Mouse (Mus musculus): ENCODE results near the gene 4833439L19Rik.
A peak's percentile ranks its signal among the peaks of the same experiment; 100 is the strongest.

Gene 4833439L19Rik

DNA sequence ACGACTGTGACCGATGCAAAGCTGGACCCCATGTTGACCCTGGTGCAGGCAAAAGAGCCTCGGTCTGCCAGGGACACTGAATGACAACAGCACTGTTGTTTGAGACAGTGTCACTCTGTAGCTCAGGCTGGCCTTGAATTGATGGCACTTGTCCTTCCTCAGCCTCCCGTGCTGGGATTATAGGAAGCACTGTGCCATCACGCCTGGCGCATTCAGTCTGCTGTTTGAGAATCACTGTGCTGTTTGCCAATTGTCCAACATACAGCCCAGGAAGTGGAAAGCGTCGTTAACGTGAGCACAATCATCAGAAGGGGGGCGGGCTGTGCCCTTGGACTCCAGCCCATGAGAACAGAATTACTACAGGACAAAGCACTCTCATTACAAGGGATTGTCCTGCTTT lies 16.9 kb upstream of the 4833439L19Rik start:
- DNase-seq (ENCODE audit: low spot score in 2 of 2), result no peak

DNA sequence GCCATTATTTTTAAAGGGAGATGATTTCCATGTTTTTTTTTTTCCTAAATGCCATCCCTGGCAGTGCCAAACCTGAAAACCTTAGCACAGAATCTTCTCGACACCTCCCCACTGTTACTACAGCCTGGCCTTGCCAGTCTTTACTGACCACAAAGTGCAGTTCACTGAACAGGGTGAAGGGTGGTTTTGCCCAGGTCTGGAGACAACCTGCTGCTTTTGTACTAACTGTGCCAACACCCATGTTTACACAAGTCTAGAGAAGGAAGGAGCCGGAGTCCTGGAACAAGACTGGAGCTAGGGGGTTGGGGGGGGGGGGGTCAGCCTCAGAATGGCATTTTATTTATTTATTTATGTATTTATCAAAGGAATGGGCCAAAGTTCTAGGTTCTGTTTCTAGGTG lies 16.1 kb upstream of the 4833439L19Rik start:
- no peak for DNase-seq (ENCODE audit: low spot score in 2 of 2)

DNA sequence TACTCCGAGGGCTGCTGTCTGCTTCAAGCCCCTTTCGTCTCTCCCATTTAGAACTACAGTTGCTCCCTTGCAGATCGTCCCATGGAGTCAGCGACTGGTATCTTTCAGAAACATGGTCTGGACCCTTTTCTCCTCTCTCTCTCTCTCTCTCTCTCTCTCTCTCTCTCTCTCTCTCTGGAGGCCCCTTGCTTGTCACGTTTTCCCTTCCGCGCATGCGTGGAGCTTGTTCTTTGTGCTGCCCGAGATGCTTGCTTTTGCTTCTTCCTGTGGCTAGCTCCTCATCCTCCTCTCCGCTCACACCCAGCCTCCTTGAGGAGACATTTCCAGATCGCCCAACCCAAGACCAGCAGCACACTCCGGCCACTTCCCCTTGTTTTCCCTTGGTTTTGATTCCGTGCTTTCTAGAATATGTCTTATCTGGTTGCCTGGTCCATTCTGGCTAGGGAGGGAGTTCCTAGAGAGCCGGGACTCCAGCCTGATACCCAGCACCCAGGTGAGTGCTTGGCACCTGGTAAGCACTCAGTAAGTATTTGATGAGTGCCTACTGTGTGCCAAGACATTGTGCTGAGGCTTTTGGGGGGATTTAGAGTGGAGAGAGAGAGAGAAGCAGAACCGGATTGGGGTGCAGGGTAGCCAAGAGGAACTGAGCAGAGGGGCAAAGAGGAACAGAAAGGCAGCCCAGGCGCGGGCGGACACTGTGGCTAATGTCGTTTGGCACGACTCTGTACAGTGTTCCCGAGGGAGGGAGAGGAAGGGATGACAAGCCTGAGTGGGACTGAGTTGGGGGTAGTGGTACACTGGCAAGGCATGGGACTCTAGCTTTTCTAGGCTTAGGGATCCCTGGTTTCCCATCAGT lies 12.6 kb upstream of the 4833439L19Rik start:
- DNase-seq (ENCODE audit: low spot score in 2 of 2), result no peak

DNA sequence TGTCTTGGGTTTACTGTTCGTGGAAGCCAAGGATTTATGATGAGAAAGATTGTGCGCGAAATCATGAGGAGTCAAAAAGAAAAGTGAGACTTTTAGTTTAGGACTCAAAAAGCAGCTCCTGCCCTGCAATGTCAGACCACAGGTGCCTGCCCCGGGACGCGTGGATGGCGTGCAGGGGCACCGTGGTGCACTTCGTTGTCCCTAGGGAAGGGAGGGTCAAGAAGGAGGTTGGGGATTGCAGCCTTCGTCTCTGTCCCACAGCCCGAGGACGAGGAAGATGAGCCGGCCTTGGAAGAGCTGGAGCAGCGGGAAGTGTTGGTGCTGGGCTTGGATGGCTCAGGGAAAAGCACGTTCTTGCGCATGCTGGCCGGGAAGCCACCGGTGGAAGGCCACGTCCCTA lies 10.3 kb upstream of the 4833439L19Rik start:
- DNase-seq (ENCODE audit: low spot score in 2 of 2), result no peak

DNA sequence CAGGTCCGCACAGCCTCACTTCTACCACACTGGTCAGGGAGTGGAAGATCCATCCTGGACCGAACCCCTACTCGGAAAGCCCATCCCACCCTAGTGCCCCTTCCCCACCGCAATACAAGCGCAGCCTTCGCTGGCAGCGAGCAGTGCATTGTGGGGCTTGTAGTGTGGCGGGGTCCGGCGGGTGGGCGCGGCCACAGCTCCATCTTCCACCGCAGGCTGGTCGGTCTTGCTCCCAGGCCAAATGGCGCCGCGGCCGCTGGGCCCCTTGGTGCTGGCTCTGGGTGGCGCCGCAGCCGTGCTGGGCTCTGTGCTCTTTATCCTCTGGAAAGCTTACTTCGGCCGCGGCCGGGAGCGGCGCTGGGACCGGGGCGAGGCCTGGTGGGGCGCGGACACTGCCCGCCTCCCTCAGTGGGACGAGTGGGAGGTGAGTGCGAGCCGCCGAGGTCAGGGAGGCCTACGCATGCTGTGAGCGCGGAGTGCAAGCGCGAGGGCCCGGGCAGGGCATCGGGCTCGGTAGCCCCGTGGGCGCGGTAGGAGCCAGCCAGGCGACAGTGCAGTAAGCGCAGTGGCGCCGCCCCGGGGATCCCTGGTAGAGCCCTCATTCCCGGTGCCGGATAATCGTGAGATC lies 9.7 kb upstream of the 4833439L19Rik start, which contains the start of gene Arl10:
Arl10 (plus strand) TSS at position 162 of the 628 bp plus-strand sequence.
- DNase-seq (ENCODE audit: low spot score in 2 of 2), result peak; percentile 87 to 88

DNA sequence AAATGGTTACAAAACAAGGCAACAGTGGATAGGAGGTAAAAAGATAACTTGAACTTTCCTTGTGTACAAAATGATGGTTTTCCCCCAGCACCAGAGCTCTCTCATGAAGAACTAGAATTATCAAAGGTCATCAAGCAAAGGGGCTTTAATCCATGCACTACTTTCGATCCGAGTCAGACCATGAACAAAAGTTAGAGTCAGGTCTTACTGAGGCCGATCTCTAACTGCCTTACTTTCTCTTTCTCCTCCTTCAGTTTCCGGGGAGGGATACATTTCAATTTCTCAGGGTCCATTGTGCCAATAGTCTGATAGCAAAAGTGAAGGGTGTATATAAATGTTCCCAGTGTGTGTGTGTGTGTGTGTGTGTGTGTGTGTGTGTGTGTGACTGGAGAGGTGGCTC lies 7.4 kb upstream of the 4833439L19Rik start:
- DNase-seq (ENCODE audit: low spot score in 2 of 2), result no peak

DNA sequence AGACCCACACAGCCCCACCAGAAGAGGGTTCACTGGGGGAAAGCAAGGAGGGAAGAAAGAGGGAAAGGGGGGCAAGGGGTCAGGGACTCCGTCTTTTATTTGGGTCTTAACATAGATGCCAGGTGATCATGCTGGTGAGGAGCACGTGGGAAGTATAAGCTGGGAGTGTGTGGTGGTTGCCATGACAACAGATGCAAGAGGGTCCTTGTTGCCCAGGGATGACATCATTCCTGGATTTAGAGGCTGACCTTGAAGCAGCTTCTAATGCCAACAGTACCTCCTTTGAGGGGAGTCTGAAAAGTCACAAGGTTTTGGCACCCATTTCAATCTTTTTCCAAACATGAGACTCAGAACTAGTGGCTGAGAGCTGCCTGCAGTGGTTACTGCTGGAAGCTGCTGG lies 6.4 kb upstream of the 4833439L19Rik start:
- peak; percentile 57 to 74 for DNase-seq (ENCODE audit: low spot score in 2 of 2)

DNA sequence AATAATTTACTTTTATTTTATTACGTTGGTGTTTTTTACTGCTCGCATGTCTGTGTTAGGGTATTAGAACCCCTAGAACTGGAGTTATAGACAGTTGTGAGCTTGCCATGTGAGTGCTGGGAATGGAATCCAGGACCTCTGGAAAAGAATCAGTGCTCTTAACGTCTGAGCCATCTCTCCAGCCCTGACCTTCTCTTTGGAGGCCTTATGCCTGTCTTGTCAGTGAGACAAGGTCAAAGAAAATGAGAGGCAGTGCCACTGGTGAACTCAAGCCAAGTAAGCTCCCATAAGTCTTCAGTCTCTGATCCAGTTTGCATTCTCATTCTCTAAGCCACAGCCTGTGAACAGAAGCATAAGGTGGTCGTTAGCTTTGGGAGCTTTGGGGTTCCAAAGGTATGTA lies 5.5 kb upstream of the 4833439L19Rik start:
- no peak for DNase-seq (ENCODE audit: low spot score in 2 of 2)

DNA sequence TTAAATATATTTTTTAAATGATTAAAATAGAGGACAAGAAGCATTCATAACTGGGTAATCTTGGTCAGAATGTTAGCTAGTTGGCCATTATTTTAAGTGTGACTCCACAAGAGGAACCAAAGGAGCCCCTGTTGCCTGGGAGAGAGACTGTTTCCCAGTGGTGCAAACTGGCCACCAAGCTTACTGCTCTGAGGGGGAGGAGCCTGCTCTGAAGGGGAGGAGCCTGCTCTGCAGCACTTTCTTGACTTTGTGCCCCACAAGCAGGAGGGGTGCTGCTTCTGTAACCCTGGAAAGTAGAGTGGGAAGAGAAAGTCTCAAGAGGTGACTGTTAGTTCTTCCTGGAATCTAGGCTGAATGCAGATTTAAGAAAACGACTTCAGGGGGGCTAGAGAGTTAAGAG lies 4.0 kb upstream of the 4833439L19Rik start:
- DNase-seq (ENCODE audit: low spot score in 2 of 2), result no peak

DNA sequence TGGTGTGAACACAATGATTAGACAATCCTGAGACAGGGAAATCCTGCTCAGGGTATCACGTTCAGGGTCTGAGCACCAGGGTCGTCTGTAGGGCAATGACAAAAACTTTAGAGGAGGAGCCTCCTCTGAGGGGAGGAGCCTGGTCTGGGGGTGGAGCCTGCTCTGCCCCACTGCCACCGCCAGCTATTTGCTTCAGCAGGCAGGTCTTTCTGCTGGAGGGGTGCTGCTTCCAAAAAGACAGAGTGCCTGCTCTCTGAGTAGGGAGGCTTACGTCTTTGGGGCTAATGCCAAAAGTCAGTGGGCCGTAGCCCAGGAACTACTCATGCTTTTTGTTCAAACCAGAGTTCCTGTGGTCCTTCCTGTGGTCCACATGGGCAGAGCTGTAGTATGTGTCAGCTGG lies 3.1 kb upstream of the 4833439L19Rik start:
- no peak for DNase-seq (ENCODE audit: low spot score in 2 of 2)

DNA sequence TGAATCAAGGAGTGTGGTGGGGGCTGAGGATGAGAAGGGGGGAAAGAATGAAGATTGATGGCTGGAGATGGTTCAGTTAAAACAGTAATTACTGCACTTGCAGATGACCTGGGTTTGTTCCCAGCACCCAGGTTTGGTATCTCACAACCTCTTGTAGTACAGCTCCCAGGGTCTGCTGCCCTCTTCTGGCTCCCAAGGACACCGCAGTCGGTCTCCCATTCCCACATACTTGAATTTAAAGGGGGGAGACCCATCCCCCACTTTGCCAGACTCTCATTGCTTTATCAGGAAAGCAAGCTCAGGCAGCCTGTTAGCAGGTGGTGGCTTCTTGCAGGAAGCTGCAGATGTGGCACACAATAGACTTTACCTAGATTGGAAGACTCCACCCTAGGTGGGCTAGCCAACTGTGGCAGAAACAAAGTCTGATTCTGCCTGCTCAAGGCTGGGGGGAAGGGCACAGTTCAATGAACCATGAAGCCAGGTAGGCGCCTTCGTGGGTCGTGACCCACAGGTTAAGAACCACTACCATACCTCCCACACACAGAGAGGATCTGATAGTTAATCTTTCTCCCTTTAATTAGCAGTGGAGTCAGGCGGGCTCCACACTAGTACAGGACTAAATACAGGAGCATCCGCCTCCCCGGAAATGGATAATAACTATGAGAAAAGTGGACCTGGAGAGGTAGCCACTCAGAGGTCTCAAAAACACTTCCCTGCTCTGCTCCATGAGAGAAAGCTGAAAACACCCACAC lies 535 bp upstream of the 4833439L19Rik start:
- DNase-seq (ENCODE audit: low spot score in 2 of 2), result peak; percentile 77 to 79

DNA sequence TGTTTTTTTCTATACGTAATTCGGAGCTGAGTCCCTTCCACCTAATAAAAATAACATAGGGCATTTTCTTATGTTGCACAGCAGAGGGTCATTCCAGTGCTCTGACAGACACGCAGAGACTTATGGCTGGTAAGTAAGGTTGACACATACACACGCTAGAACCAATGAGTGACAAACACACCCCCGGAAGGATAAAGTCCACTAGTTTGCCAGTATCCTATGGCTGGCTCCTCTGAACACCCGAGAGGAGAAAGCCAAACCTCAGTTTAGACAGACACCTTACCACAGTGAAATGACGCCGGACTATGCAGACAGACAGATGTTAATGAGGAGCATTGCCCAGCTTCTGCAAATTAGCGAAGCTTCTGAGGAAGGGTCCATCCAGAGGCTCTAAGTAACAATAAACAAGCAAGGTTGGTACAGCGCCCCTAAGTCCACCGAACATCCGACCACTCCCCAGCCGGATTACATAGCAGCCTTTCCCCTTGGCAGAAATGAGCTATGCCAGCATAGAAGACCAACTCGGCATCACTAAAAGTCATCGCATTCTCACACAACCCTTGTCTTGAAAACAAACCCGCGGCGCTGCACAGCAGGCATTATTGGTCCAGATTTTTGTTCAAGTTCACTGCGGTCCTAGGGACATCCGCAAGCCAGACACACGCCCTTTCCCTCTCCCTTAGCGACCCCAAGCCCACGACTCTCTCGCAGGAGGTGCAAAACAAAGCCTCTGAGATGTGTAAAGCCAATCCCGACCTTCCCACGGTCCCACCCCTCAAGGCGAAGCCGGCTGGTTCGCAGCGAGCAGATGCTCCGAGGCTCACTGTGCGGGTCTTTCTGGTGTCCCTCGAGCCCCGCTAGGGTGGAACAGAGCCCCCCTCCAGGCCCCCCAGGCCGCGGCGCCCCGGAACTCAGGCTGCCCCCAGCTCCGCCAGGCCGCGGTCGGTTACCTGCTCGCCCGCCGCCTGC lies 719 bp downstream of the 4833439L19Rik start:
- DNase-seq (ENCODE audit: low spot score in 2 of 2), result peak in 1 of 2 experiments; percentile 47

DNA sequence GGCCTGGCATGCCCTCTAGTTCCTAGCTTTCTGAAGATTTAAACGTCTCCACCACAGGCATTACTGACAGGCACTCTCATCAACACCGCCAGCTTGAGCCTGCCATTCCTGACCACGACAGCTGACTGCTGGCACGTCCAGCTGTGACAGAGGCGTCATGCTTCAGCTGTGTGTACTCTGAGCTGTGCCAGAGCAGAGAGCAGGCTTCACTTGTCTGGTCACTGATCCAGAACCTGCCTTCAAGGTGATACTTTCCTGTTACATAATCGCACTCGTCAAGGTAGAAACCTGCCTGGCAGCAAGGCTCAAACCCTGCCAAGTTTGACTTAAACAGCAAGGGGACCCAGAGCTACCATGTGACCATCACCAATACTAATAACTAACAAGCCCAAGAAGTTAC lies 2.7 kb downstream of the 4833439L19Rik start:
- no peak for DNase-seq (ENCODE audit: low spot score in 2 of 2)

DNA sequence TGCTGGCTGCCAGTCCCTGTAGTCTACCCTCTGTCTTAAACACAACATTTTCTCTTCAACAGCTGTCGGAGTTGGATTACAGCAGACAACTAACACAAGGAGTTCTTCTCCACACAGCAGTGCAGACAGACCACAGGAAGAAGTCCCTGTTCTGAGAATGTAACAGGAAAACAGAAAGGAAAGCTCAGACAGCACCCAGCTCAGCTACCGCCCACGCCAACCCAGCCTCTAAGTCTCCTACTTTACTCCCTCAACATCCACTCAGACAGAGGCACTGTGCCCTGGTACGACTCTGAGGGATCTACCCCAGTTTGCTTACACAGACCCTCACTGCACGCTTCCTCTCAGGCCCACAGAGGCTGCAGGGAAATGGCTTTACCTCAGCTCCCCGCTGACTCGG lies 4.6 kb downstream of the 4833439L19Rik start:
- DNase-seq (ENCODE audit: low spot score in 2 of 2), result no peak

DNA sequence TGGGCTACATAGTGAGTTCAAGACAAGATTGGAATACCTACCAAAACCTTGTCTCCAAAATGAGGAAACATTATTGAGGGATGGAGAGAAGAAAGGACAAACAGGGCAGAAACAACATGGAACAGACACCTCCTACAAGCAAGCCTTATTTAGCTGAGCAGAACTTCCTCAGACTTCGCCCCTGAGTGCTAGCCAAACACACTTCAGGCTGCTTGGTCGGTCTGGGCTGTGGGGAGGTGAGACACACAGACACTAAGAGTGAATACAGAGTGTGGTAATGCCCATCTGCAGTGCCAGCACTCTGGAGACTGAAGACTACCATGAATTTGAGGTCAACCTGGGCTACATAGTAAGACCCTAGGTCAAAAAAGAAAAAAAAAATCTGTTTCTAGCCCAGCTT lies 5.6 kb downstream of the 4833439L19Rik start:
- DNase-seq (ENCODE audit: low spot score in 2 of 2), result no peak

DNA sequence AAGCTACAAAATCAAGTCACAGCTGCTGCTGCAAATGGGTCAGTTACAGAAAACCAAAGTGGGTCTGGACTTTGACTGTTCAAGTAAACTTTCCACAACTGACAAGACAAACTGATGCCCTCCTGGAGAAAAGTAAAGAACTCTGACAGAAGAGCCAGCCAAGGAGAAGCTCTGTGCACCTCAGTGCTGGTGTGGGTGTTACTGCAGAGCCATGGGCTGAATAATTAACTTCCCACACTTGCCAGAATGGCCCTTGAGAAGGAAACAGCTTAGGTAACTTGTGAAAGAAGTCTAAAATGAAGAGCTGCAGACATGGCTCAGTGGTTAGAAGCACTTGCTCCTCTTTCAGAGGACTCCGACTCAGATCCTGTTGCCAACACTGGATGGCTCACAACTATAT lies 7.6 kb downstream of the 4833439L19Rik start:
- DNase-seq (ENCODE audit: low spot score in 2 of 2), result no peak

DNA sequence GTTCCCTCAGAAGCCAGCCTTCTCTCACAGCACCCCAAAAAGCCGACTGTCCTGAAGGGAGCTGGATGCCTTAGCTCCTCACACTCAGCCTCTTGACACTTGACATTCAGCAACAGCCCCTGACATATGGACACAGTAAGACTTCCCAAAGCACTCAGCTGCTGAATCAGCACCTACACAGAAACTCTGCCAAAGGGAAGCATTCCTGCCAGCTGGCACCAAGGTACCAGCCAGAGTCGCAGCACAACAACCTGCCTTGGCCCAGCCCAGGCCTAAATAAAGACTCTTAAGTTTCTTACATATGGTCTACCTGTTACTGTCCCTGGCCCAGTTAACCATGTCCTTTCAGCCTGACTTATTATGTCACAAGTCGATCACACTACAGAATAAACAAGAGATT lies 8.4 kb downstream of the 4833439L19Rik start:
- no peak for DNase-seq (ENCODE audit: low spot score in 2 of 2)

DNA sequence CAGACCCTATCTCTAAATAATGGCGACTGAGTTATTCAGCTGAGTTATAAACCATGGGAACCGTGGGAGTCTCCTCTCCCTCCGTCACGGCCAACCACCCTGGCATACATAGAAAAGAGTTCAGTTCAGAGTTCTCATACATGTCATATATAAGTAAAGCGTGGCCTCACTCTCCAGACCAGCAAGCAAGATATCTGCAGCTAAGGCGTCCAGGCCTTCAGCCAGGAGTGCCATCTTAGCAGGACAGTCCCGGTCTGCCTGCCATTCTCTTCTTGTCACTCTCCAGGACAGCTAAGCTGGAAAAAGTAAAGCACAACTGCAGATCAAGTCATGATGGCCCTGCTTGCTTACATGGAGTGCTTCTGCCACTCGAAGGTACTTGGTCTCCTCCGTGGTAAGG lies 9.1 kb downstream of the 4833439L19Rik start:
- DNase-seq (ENCODE audit: low spot score in 2 of 2), result no peak

DNA sequence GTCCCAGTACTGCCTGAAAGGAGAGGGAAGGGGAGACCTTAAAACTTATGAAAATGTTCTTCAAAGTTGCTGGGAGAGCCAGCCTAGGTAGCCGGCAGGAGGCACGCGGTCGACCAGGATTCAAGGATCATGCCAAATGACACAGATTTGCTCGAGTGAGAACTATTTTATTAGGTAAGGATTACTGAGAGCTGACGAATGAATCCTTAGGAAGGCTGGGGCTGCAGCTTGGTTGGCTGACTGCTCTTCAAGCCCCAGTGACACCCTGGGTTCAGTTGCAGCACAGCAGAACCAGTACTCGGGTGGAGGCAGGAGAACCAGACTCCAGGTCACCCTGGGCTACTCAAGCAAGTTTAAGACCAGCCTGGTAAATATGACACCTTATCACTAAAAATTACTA lies 17.2 kb downstream of the 4833439L19Rik start:
- no peak for DNase-seq (ENCODE audit: low spot score in 2 of 2)

DNA sequence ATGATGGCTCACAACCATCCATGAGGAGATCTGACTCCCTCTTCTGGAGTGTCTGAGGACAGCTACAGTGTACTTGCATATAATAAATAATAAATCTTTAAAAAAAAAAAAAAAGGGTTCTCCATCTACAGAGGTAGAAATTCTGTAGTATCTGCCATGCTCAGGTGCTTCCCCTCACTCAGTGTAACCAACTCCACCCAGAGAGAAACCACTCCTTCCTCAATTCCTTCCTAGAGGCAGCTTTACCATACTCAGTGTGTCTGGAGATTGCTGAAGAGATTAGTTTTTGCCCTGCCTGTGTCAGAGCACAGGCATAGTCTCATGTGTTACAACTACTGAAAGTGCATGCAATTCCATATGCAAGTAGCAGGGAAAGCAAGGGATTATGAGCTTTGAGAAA lies 33.1 kb downstream of the 4833439L19Rik start:
- no peak for DNase-seq (ENCODE audit: low spot score in 2 of 2)

DNA sequence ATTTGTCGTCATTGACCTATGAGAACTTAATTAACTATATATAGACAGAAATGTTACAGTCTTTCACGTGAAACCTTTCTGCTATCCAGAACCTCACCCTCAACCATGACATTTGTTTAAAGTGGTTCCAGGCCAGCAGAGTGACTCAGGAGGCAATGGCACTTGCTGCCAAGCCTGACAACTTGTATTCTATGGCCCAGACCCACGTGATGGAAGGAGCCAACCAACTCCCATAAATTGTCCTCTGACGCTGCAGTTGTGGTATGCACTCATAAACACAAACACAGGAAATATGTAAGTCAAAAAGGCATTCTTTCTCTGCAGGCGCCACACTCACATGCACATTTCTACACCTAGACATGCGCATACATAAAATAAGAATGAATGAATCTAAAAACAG lies 38.1 kb downstream of the 4833439L19Rik start:
- no peak for DNase-seq (ENCODE audit: low spot score in 2 of 2)
